ENCODE assay signal across 17 mouse cellular contexts in the genomic region with DNA sequence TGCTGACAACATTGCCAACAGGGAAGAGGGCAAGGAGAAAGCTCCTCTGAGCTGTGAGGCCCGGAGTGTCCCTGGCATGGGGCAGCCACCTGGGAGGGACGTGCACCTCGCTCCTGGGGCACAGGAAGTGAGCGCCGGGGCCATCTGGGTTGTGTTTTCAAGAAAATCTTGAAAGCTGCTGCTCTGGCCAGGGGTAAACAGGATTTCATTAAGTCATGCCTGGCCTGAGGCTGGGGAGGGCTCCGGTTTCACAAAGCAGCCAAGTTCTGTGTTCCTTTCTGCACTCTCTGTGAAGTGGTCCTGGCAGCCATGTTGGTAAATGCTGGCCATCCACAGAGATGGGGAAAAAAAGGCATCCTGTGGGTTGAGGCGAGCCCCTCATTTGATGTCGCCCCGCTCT.
DNase-seq lines count a peak whose midpoint lies in the region; ATAC-seq and TF ChIP-seq lines count a peak whose summit lies in the region.
"Had no signal": no experiment of that assay in that cellular context is flagged by ENCODE, and none has a peak within 500 bp of the region (broad histone marks: within the 10 kb centered on the region; RNA-seq: fewer than 3 reads in every experiment).

No protein-coding gene starts in this region.

- H3K36me3 ChIP-seq in midbrain, embryonic 10.5 days = no peaks in the 10 kb centered on the region
- no peaks in the 10 kb centered on the region for H3K36me3 ChIP-seq in midbrain, postnatal 0 days (ENCODE audit: insufficient read depth, low read length)
- H3K36me3 ChIP-seq in forebrain, embryonic 11.5 days (ENCODE audit: control insufficient read depth, insufficient read depth, low read length) = no peaks in the 10 kb centered on the region
- H3K36me3 ChIP-seq: heart, embryonic 13.5 days; midbrain, embryonic 12.5 days had no signal

- no peak overlapping the region for H3K4me3 ChIP-seq in midbrain, embryonic 10.5 days
- H3K4me3 ChIP-seq in midbrain, postnatal 0 days (ENCODE audit: low read depth, low read length) = no peak overlapping the region
- H3K4me3 ChIP-seq in forebrain, embryonic 11.5 days (ENCODE audit: low read depth, low read length) = no peak overlapping the region
- H3K4me3 ChIP-seq: heart, embryonic 13.5 days; layer of hippocampus, adult 2 months; midbrain, embryonic 12.5 days had no signal

- H3K9me3 ChIP-seq in midbrain, embryonic 10.5 days (replicated peaks) = no peaks in the 10 kb centered on the region
- H3K9me3 ChIP-seq in midbrain, postnatal 0 days (ENCODE audit: low read length) = no peaks in the 10 kb centered on the region
- H3K9me3 ChIP-seq in forebrain, embryonic 11.5 days (ENCODE audit: control insufficient read depth, low read length) = no peaks in the 10 kb centered on the region
- H3K9me3 ChIP-seq: heart, embryonic 13.5 days; midbrain, embryonic 12.5 days had no signal

- 84% methylated on average over 9 of the region's 9 CpGs for WGBS in midbrain, embryonic 10.5 days
- 88% methylated on average over 9 of the region's 9 CpGs for WGBS in midbrain, postnatal 0 days
- WGBS in forebrain, embryonic 11.5 days = 77% methylated on average over 9 of the region's 9 CpGs

- ATAC-seq in midbrain, postnatal 0 days (ENCODE audit: low FRiP score) = no peak
- ATAC-seq in megakaryocyte-erythroid progenitor cell, adult 5-6 weeks (replicated peaks; ENCODE audit: low FRiP score, low TSS enrichment, poor library complexity, severe bottlenecking) = no peak
- no peak for ATAC-seq in forebrain, embryonic 11.5 days (replicated peaks; ENCODE audit: low FRiP score)

- no peak for TF ChIP-seq CTCF in midbrain, postnatal 0 days (IDR thresholded peaks at IDR 0.05)

- no peak overlapping the region for H3K4me2 ChIP-seq in midbrain, postnatal 0 days (ENCODE audit: low read depth, low read length, poor library complexity, severe bottlenecking)
- no peak overlapping the region for H3K4me2 ChIP-seq in forebrain, embryonic 11.5 days (ENCODE audit: low read depth, low read length, severe bottlenecking)
- H3K4me2 ChIP-seq: heart, embryonic 13.5 days; hindbrain, embryonic 14.5 days; midbrain, embryonic 12.5 days had no signal

- peak; percentile 65 for DNase-seq in embryo, embryonic 11 days
- no peak for DNase-seq in embryo, embryonic 10.5 days (ENCODE audit: low spot score)
- no peak for DNase-seq in midbrain, embryonic 10.5 days (ENCODE audit: low spot score)
- DNase-seq in midbrain, postnatal 0 days (ENCODE audit: low spot score) = no peak
- peak; percentile 11 to 28 for DNase-seq in heart, postnatal 14 days
- peak; percentile 6 for DNase-seq in skeletal muscle tissue, adult 2 months (ENCODE audit: low read depth, low spot score)
- DNase-seq in forebrain, embryonic 11.5 days (ENCODE audit: low spot score) = no peak
- DNase-seq: cerebellum, adult 2 months; lung, postnatal 14 days; right cerebral cortex, postnatal 25 days; thymus, postnatal 36 days had no signal

- peak overlapping the region; percentile 61 for H3K27ac ChIP-seq in midbrain, embryonic 10.5 days (replicated peaks)
- no peak overlapping the region for H3K27ac ChIP-seq in midbrain, postnatal 0 days (ENCODE audit: low read depth, low read length)
- H3K27ac ChIP-seq in forebrain, embryonic 11.5 days (ENCODE audit: low read depth, low read length) = no peak overlapping the region
- H3K27ac ChIP-seq: heart, embryonic 13.5 days; hindbrain, embryonic 14.5 days; layer of hippocampus, adult 2 months; liver, embryonic 14.5 days; midbrain, embryonic 12.5 days had no signal

- peaks cover 6% of the 10 kb centered on the region; the same call in 1 of the 2 replicates for H3K4me1 ChIP-seq in midbrain, embryonic 10.5 days
- no peaks in the 10 kb centered on the region for H3K4me1 ChIP-seq in midbrain, postnatal 0 days (ENCODE audit: insufficient read depth, low read length)
- H3K4me1 ChIP-seq in forebrain, embryonic 11.5 days (replicated peaks; ENCODE audit: control insufficient read depth, insufficient read depth, low read length) = no peaks in the 10 kb centered on the region
- H3K4me1 ChIP-seq: midbrain, embryonic 12.5 days had no signal

- intact Hi-C loops in heart, postnatal 14 days (cut with DNase I) = no loop called here

- H3K9ac ChIP-seq in midbrain, postnatal 0 days (replicated peaks; ENCODE audit: low read length, poor library complexity, severe bottlenecking) = no peak overlapping the region
- no peak overlapping the region for H3K9ac ChIP-seq in forebrain, embryonic 11.5 days (ENCODE audit: low read length)
- H3K9ac ChIP-seq: heart, embryonic 13.5 days; hindbrain, embryonic 14.5 days; liver, embryonic 14.5 days; midbrain, embryonic 12.5 days had no signal

- no peaks in the 10 kb centered on the region; the same call in 1 of the 2 replicates for H3K27me3 ChIP-seq in midbrain, embryonic 10.5 days (ENCODE audit: low read depth, poor library complexity, severe bottlenecking)
- H3K27me3 ChIP-seq in midbrain, postnatal 0 days (ENCODE audit: insufficient read depth, low read length) = no peaks in the 10 kb centered on the region
- no peaks in the 10 kb centered on the region for H3K27me3 ChIP-seq in forebrain, embryonic 11.5 days (ENCODE audit: control insufficient read depth, insufficient read depth, low read length)
- H3K27me3 ChIP-seq: heart, embryonic 13.5 days; midbrain, embryonic 12.5 days had no signal

Comparison
In these comparisons a context has a peak if more than half of its experiments do, and no peak if none do; other contexts are left out.
1. DNase-seq: peak in embryo, embryonic 11 days (single experiment), heart, postnatal 14 days (2 of 2) and skeletal muscle tissue, adult 2 months (single experiment); none in embryo, embryonic 10.5 days (single experiment), midbrain, embryonic 10.5 days (single experiment), midbrain, postnatal 0 days (single experiment) and forebrain, embryonic 11.5 days (single experiment).